Mouse (Mus musculus) intestine, embryonic 14.5 days (tissue): Measurements from ENCODE around the gene Hoxb6. TPM values are rescaled to one million over a fixed set of nuclear protein-coding genes. Genes with fewer than 3 reads are reported as not detected.

Experiments used
- ATAC-seq: fragments of 200-750 bp; cut with Nextera tagmentation; replicated peaks from 2 replicates; pipeline ENCODE4 v1.8.0; 2017; ENCODE audit warnings: low read depth, moderate number of reproducible peaks, moderate TSS enrichment, moderate library complexity; ENCODE audit not compliant: low FRiP score, low TSS enrichment
- DNase-seq: peaks from one replicate; pipeline ENCODE4 v3.0.0-alpha.2; 2018; ENCODE audit warnings: low spot score
- H3K27ac ChIP-seq: fragments of 300-500 bp; sonication (generic); 2 replicates; pipeline ENCODE4 v1.5.1; 2014; ENCODE audit warnings: low read depth, mild to moderate bottlenecking, control low read depth
- H3K27me3 ChIP-seq: fragments of 300-500 bp; sonication (generic); replicated peaks from 2 replicates; pipeline ENCODE4 v1.6.1; 2014; ENCODE audit warnings: low read length, control low read depth; ENCODE audit not compliant: control insufficient read depth, insufficient read depth
- H3K36me3 ChIP-seq: fragments of 300-500 bp; sonication (generic); 2 replicates; pipeline ENCODE4 v1.6.1; 2014; ENCODE audit warnings: low read length, control low read depth; ENCODE audit not compliant: control insufficient read depth, insufficient read depth
- H3K4me1 ChIP-seq: fragments of 300-500 bp; sonication (generic); replicated peaks from 2 replicates; pipeline ENCODE4 v1.6.1; 2014; ENCODE audit warnings: low read length, control low read depth, mixed read lengths; ENCODE audit not compliant: control insufficient read depth, insufficient read depth
- H3K4me2 ChIP-seq: fragments of 300-500 bp; sonication (generic); 2 replicates; pipeline ENCODE4 v1.6.1; 2014; ENCODE audit warnings: low read length
- H3K4me3 ChIP-seq: fragments of 300-500 bp; sonication (generic); 2 replicates; pipeline ENCODE4 v1.5.1; 2014; ENCODE audit warnings: low read depth, low read length, control low read depth, mixed read lengths
- H3K9ac ChIP-seq: fragments of 300-500 bp; sonication (generic); 2 replicates; pipeline ENCODE4 v1.6.1; 2014; ENCODE audit warnings: mild to moderate bottlenecking, low read length
- H3K9me3 ChIP-seq: fragments of 300-500 bp; sonication (generic); 2 replicates; pipeline ENCODE4 v1.6.1; 2016; ENCODE audit warnings: low read length, control low read depth; ENCODE audit not compliant: control insufficient read depth
- WGBS: fragments of 180-500 bp; shearing (Covaris S2); extraction: QIAGEN DNeasy Blood & Tissue Kit; methylation state at CpG from one replicate; pipeline ENCODE4 v1.1.7; 2014; 5-methylcytosine and 5-hydroxymethylcytosine counted together
- polyA plus RNA-seq: library from polyadenylated mRNA; unstranded; fragments of >200 nt; fragmentation: Nextera tagmentation; extraction: Ambion mirVana; gene quantifications from 2 replicates; pipeline ENCODE4 v1.2.1, GENCODE M21; 2014

The Hoxb6 gene
- polyA plus RNA-seq, 1 experiment from 2014 or later = 18.1 TPM

GRCm38 (mm10) chr11:96300354-96301063, 8.2 kb downstream of the Hoxb6 start:
- WGBS = 4% methylated on average over 35 of the region's 35 CpGs
- no peak for DNase-seq
- H3K27ac ChIP-seq = peak overlapping the region; percentile 82; the same call in 1 of the 2 replicates

GRCm38 (mm10) chr11:96301064-96301431, 8.8 kb downstream of the Hoxb6 start:
- H3K9me3 ChIP-seq = no peaks in the 10 kb centered on the region
- H3K4me3 ChIP-seq = peak overlapping the region; percentile 57; the same call in 1 of the 2 replicates
- DNase-seq (no peak), ATAC-seq (no peak)
- H3K36me3 ChIP-seq = no peaks in the 10 kb centered on the region
- WGBS = 36% methylated on average over 10 of the region's 10 CpGs
- peak overlapping the region; percentile 79 for H3K9ac ChIP-seq
- peaks cover 40% of the 10 kb centered on the region for H3K27me3 ChIP-seq
- H3K4me1 ChIP-seq = peaks cover 44% of the 10 kb centered on the region
- H3K4me2 ChIP-seq = peak overlapping the region; percentile 89
- peak overlapping the region; percentile 82; the same call in 1 of the 2 replicates for H3K27ac ChIP-seq

More at GRCm38 (mm10) chr11:96300354-96301063, 8.2 kb downstream of the Hoxb6 start:
- Histone ChIP-seq H3K36me3 (no peaks in the 10 kb centered on the region), H3K4me3 (peak overlapping the region; percentile 57), H3K9ac (peak overlapping the region; percentile 79), H3K9me3 (no peaks in the 10 kb centered on the region), H3K27me3 (peaks cover 41% of the 10 kb centered on the region), H3K4me1 (peaks cover 39% of the 10 kb centered on the region), H3K4me2 (peak overlapping the region; percentile 89)
- ATAC-seq = no peak

DNA sequence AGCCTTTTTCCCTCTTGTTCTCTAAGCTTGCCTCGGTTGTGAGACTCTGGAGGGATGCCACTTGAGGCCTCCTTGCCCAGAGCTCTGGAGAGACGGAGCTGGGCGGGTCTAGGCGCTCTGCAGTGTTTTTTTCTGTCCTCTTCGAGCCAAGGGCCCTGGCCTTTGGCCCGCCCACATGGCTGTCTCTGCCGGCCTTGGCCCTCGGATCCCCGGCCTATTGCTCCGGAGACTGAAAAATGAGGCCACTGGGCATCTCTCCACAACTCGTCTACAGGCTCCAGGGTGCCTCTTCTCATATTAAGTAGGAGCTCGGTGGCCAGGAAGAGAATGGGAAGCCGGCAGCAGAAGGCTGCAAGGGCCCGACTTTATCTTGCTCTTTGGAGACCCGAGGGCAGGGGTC, 9.6 kb downstream of the Hoxb6 start:
- WGBS = 23% methylated on average over 15 of the region's 15 CpGs
- peak overlapping the region; percentile 89 for H3K4me2 ChIP-seq
- peak overlapping the region; percentile 22 for H3K4me3 ChIP-seq
- H3K4me1 ChIP-seq = peaks cover 46% of the 10 kb centered on the region
- H3K27ac ChIP-seq = peak overlapping the region; percentile 99
- peak overlapping the region; percentile 79 for H3K9ac ChIP-seq
- H3K36me3 ChIP-seq = no peaks in the 10 kb centered on the region
- no peaks in the 10 kb centered on the region for H3K9me3 ChIP-seq
- peaks cover 34% of the 10 kb centered on the region for H3K27me3 ChIP-seq
- DNase-seq (no peak), ATAC-seq (no peak)

DNA sequence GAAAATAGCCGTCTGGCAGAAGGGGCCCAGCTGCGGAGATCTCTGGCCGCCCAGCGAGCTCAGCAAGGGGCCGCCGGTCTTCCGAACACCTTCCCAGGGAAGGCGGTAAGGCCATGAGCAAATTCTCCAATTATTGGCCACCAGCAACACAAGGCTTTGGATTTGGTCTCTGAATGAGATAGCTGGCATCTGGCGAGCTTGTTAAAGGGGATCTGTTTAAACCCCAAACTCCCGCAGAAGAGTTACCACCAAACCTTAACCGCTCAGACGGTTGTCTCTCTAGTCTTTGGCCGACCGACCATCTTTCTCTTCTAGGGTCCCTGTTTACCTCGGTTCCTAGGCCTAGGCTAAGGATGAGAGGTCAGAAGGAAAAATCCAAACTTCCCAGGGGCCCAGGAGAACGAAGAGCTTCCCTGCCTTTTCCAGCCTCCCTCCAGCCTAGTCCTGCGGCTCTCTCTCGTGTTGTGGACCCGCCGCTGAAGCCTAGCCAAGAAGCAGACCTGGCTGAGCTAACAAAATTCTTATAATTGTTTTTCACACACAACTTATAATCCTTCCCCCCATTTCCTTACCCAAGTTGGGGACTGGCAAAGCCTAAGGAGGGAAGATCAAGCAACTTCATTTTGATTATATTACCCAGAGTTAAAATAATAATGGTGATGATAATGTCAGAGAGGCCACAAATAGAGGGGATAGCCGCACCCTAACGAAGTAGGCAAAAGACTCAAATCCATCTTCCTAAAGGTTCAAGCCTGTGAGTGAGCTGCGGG, 10.3 kb downstream of the Hoxb6 start:
- no peaks in the 10 kb centered on the region for H3K9me3 ChIP-seq
- peaks cover 32% of the 10 kb centered on the region for H3K27me3 ChIP-seq
- no peaks in the 10 kb centered on the region for H3K36me3 ChIP-seq
- H3K4me2 ChIP-seq = peak overlapping the region; percentile 89
- peak overlapping the region; percentile 79 for H3K9ac ChIP-seq
- WGBS = 25% methylated on average over 23 of the region's 23 CpGs
- DNase-seq (no peak), ATAC-seq (no peak)
- H3K4me3 ChIP-seq = peak overlapping the region; percentile 22
- H3K4me1 ChIP-seq = peaks cover 46% of the 10 kb centered on the region
- peak overlapping the region; percentile 99; the same call in 1 of the 2 replicates for H3K27ac ChIP-seq

DNA sequence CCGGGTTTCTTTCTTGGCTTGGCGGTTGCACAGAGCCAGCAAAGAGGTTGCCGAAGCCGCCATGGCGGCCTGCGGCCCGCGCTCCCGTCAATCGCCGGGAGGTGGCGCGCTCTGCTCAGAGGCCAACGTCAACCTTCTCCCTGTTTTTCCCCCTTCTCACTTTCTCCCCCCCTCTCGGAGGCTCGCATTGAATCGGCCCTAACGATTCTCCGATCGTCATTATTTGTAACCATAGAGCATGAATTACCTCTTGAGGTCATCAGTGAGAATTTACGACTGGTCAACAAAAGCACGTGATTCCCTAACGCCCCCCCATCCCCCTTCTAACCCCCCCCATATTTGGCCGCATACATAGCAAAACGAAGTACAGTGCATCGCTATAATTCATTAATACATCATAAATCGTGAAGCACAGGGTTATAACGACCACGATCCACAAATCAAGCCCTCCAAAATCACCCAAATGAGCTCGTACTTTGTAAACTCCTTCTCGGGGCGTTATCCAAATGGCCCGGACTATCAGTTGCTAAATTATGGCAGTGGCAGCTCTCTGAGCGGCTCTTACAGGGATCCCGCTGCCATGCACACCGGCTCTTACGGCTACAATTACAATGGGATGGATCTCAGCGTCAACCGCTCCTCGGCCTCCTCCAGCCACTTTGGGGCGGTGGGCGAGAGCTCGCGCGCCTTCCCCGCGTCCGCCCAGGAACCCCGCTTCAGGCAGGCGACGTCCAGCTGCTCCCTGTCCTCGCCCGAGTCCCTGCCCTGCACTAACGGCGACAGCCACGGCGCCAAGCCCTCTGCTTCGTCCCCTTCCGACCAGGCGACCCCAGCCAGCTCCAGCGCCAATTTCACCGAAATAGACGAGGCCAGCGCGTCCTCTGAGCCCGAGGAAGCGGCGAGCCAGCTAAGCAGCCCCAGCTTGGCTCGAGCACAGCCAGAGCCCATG, 11.1 kb downstream of the Hoxb6 start, which contains the start of gene Hoxb5:
Hoxb5 (plus strand) TSS at position 186 of the 949 bp plus-strand sequence.
- Histone ChIP-seq H3K4me1 (peaks cover 51% of the 10 kb centered on the region), H3K27ac (peak within 1 kb of the TSS; percentile 99), H3K4me3 (peak within 1 kb of the TSS; percentile 55), H3K9me3 (no peaks in the 10 kb centered on the region), H3K9ac (peak within 1 kb of the TSS; percentile 96), H3K36me3 (no peaks in the 10 kb centered on the region), H3K27me3 (peaks cover 25% of the 10 kb centered on the region), H3K4me2 (peak within 1 kb of the TSS; percentile 89)
- DNase-seq (peak; percentile 97), ATAC-seq (peak; percentile 34)
- WGBS = 2% methylated on average over 69 of the region's 69 CpGs

DNA sequence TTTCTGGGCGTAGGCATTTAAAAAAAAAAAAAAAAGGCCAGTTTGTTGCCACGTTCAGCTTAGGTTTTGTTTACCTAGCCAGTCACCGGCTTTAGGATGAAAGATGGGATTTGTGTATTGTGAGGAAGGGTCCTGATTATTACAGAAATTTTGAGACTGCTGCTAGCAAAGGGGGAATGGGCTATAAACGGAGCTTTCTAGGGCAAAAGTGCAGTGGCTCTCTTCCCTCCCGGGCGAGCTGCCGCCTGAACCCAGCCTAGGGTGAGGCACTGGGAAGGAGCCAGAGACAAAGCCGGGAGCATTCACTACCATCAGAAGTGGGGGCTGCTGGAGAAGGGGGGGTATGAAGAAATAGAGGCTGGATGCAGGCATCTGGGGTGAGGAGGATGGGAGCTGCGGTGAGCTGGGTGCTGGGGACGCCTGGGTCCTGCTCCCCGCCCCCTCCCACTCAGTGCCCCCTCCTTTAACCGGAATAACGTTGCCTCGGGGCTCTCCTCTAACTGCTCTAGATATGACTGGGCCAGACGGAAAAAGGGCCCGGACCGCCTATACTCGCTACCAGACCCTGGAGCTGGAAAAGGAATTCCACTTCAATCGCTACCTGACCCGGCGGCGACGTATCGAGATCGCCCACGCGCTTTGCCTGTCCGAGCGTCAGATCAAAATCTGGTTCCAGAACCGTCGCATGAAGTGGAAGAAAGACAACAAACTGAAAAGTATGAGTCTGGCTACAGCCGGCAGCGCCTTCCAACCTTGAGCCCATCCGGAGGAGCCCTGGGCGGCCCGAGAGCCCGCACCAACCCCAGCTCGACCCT, 12.3 kb downstream of the Hoxb6 start:
- Histone ChIP-seq H3K4me2 (peak overlapping the region; percentile 89), H3K4me1 (peaks cover 59% of the 10 kb centered on the region), H3K9me3 (no peaks in the 10 kb centered on the region), H3K27ac (peak overlapping the region; percentile 99), H3K36me3 (no peaks in the 10 kb centered on the region), H3K27me3 (peaks cover 23% of the 10 kb centered on the region), H3K4me3 (peak overlapping the region; percentile 55), H3K9ac (peak overlapping the region; percentile 96)
- DNase-seq = no peak
- WGBS = 7% methylated on average over 38 of the region's 38 CpGs
- no peak for ATAC-seq

DNA sequence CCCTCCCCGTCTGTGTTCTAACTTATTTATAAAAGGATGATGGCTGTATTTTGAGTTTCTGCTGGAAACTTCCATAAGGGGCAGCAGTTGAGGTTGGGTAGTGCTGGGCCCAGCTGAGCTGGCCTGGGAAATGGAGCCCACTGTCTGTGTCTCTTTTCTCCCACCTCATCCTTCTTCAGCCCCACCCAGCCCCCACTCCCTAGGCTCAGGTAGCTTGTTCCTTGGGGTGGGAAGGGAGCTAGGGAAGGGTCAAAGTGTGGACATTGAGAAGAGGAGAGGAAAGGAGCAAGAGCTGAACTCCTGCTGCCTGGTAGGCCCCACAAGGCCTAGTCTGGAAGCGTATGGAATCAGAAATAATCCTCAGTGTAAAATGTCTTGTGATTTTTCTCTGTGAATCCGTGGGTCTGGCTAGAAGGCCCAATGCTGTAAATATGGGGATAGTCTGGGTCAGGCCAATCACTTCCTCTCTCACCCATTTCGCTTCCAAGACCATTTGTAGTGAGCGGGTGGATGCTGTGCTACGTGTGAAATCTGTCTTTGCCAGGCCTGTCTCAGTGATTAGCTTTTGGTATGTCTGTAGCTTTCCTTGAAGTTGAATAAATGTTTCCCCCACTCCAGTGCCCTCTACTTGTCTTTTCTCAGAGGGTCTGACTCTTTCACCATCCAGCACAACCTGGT, 13.4 kb downstream of the Hoxb6 start:
- Histone ChIP-seq H3K4me1 (peaks cover 61% of the 10 kb centered on the region), H3K9me3 (no peaks in the 10 kb centered on the region), H3K4me2 (peak overlapping the region; percentile 89), H3K36me3 (no peaks in the 10 kb centered on the region), H3K27me3 (peaks cover 15% of the 10 kb centered on the region; the same call in 1 of the 2 replicates), H3K9ac (peak overlapping the region; percentile 96), H3K4me3 (peak overlapping the region; percentile 55), H3K27ac (peak overlapping the region; percentile 99)
- no peak for ATAC-seq
- no peak for DNase-seq
- WGBS = 50% methylated on average over 6 of the region's 6 CpGs
